Mouse (Mus musculus) cortical plate, adult 2 months (tissue): Measurements from ENCODE around the gene Cfap45. TPM values are rescaled to one million over a fixed set of nuclear protein-coding genes. Genes with fewer than 3 reads are reported as not detected.
A peak's percentile ranks its signal among the peaks of the same experiment; 100 is the strongest.

Source experiments
- H3K27ac ChIP-seq: fragments of 200-500 bp; 2 replicates; pipeline ENCODE4 v1.5.1; 2012; ENCODE audit warnings: low read length, control low read depth, inconsistent platforms; ENCODE audit not compliant: insufficient read depth
- H3K4me1 ChIP-seq: fragments of 200-500 bp; 2 replicates; pipeline ENCODE4 v1.6.1; 2011; ENCODE audit warnings: low read length; ENCODE audit not compliant: control insufficient read depth, insufficient read depth
- H3K4me3 ChIP-seq: fragments of 200-500 bp; 2 replicates; pipeline ENCODE4 v1.5.1; 2011; ENCODE audit warnings: mild to moderate bottlenecking, low read length, control low read depth; ENCODE audit not compliant: insufficient read depth
- CTCF ChIP-seq: fragments of 200-500 bp; IDR thresholded peaks from 2 replicates; pipeline ENCODE4 v1.5.1; 2011; ENCODE audit warnings: mild to moderate bottlenecking, control low read depth, low read length; ENCODE audit not compliant: insufficient read depth; ENCODE audit errors: extremely low read depth
- POLR2A ChIP-seq: fragments of 200-500 bp; IDR thresholded peaks from 2 replicates; pipeline ENCODE4 v1.6.1; 2011; ENCODE audit warnings: mild to moderate bottlenecking, low read length, control low read depth; ENCODE audit not compliant: insufficient read depth; ENCODE audit errors: extremely low read depth
- polyA plus RNA-seq: library from polyadenylated mRNA; depleted of rRNA; stranded (reverse); fragments of >200 nt; gene quantifications from 2 replicates; pipeline ENCODE4 v1.2.3, GENCODE M21; 2012

Gene Cfap45
- polyA plus RNA-seq, 1 experiment, result 3.3 TPM

DNA sequence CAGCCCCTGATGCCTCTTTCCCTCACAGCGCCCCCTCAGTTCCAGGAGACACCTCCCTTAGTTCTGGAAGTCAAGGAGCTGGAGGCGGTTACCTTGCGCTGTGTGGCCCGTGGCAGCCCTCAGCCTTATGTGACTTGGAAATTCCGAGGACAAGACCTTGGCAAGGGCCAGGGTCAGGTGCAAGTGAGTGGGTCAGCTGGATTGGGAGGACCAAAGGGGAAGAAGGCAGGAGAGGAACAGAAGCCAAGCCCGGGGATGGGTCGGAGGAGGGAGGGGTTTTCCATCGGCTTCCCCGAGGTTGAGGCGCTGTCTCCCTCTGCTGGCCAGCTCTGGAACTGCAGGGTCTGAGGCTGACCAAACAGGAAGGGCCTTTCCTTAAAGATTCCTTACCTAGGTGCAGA, 30.3 kb upstream of the Cfap45 start:
- Histone ChIP-seq H3K4me1 (no peaks in the 10 kb centered on the region), H3K4me3 (peak overlapping the region; percentile 47), H3K27ac (no peak overlapping the region)
- TF ChIP-seq CTCF, result peak; percentile 89
- TF ChIP-seq POLR2A, result no peak

DNA sequence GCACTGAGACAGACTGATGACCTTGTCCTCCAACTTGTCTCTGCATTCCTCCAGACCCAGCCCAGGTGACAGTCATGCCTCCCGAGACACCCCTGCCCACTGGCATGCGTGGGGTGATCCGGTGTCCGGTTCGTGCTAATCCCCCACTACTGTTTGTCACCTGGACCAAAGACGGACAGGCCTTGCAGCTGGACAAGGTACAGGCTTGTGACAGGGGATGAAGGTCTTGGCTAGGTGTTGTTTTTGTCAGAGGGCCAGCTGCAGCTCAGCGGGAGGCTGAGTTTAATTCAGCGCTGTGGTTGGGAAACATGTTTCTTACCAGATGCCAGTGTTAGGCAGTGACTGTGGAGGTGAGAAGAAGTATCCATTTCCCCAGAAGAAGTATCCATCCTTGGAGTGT, 28.6 kb upstream of the Cfap45 start:
- no peak overlapping the region for H3K27ac ChIP-seq
- no peak overlapping the region for H3K4me3 ChIP-seq
- TF ChIP-seq CTCF, result no peak
- no peak for TF ChIP-seq POLR2A
- H3K4me1 ChIP-seq, result no peaks in the 10 kb centered on the region

DNA sequence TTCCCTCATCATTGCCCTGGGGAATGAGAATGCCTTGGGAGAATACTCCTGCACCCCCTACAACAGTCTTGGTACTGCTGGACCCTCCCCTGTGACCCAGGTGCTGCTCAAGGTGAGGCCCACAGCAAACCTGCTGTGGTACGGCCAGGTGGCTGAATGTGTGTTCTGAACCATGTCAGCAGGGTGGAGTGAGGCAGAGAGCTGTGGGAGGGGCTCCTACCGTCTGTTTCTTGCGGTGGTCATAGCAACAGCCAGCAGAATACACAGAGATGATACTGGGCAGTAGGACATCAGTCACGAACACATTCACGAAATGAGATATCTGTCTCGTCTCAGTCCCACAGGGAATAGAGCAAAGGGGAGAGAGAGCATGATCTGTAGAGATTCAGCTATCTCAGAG, 27.1 kb upstream of the Cfap45 start:
- Histone ChIP-seq H3K4me1 (no peaks in the 10 kb centered on the region), H3K27ac (no peak overlapping the region), H3K4me3 (no peak overlapping the region)
- TF ChIP-seq CTCF (no peak), POLR2A (no peak)

GRCm38 (mm10) chr1:172496030-172496429, 24.6 kb upstream of the Cfap45 start:
- no peak for TF ChIP-seq CTCF
- Histone ChIP-seq H3K4me1 (no peaks in the 10 kb centered on the region), H3K4me3 (no peak overlapping the region), H3K27ac (no peak overlapping the region)

GRCm38 (mm10) chr1:172497428-172497827, 23.2 kb upstream of the Cfap45 start:
- Histone ChIP-seq H3K4me1 (no peaks in the 10 kb centered on the region), H3K4me3 (no peak overlapping the region), H3K27ac (no peak overlapping the region)
- TF ChIP-seq POLR2A (no peak), CTCF (no peak)

DNA sequence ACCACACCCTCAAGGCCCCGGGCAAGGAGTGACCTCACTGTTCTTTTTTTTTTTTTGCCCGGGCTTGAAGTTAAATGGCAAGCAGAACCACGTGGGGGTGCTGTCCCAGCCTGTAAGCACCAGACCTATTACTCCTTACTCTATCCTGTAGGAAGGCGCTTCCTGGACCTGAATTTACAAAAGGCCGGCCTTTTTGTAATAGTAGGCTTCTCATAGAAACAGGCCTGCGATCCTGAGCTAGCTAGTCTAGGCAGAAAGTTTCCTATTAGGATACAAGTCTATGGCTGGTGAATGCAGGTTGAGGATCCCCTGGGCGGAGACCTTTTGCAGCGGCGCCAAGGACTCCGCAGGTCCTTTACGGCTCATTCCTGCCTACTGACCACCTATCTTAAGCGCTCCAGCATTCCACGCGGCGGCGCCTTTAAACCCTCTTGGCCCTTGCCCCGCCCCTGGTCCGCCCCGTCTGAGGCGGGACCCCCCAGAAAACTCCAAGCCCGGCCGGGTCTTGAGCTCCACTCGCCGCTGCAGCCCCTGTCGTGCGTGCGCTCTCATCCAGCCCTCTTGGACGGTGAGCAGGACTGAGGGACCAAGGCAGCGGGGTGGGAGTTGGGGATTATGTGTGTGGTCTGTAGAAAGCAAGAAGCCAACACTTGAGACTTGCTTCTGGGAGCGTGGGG, 20.7 kb upstream of the Cfap45 start, which contains the start of gene Tagln2:
Gene Tagln2 (plus strand): TSS at position 283 of the 677 bp plus-strand sequence.
- Histone ChIP-seq H3K4me1 (no peaks in the 10 kb centered on the region), H3K27ac (peak within 1 kb of the TSS; percentile 21; the same call in 1 of the 2 replicates)
- 0 out of 2 replicates have a peak, but pooled peaks have one; percentile 32 for TF ChIP-seq POLR2A
- no peak for TF ChIP-seq CTCF

DNA sequence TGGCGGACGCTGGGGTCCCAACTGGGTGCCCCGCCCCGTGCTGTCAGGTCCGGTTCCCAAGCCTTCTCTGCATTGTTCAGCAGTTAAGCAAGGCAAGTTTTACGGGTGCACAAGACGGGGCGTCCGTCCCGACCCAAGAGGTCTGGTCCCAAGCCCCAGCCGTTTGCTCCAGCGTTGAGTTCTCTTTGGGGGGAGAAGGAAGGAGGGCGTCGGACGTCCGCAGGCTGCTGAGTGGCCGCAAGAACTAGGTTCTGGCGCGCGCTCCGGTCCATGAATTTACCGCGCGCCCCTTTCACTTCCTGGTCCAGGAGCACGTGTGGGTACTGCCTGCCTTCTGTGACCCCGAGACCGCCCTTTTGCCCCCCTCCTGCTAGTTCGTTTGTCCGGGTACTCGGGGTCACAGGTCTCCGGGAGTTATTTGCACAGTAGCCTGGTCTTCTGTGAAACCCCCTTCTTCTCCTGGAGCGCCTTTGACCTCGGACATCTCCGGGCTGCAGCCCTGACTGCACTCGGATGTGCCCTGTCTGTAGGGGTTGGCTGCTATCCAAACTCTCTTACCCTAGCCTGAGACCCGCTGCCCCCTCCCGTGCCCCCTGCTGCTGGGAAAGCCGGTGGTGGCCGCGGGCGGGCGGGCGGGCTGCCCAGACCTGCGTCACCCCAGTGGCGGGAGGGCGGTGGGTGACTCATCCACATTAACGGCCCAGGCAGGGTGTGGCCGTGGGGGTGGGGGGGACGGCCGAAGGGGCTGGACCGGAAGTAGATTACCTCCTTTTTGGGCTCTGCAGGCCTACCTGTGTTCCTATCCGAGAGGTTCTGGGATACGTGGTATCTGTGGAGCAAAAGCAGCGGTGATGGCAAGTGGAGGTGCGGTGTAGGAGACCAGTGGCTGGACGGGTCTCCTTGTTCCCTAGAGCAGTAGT, 19.9 kb upstream of the Cfap45 start:
- peak overlapping the region; percentile 39 for H3K4me3 ChIP-seq

More for the DNA sequence above, 20.7 kb upstream of the Cfap45 start, which contains the start of gene Tagln2:
- peak within 1 kb of the TSS; percentile 39 for H3K4me3 ChIP-seq

GRCm38 (mm10) chr1:172501371-172502144, 19.0 kb upstream of the Cfap45 start:
- no peak overlapping the region for H3K27ac ChIP-seq

More for the DNA sequence above, 19.9 kb upstream of the Cfap45 start:
- H3K27ac ChIP-seq, result peak overlapping the region; percentile 21; the same call in 1 of the 2 replicates
- no peak for TF ChIP-seq CTCF
- no peak for TF ChIP-seq POLR2A
- no peaks in the 10 kb centered on the region for H3K4me1 ChIP-seq

More at GRCm38 (mm10) chr1:172501371-172502144, 19.0 kb upstream of the Cfap45 start:
- H3K4me1 ChIP-seq, result no peaks in the 10 kb centered on the region
- no peak for TF ChIP-seq POLR2A
- no peak for TF ChIP-seq CTCF
- peak overlapping the region; percentile 39 for H3K4me3 ChIP-seq
